Mouse (Mus musculus): ENCODE data around the gene Prelid1. TPM values are rescaled to one million over a fixed set of nuclear protein-coding genes. Genes with fewer than 3 reads are reported as not detected.

The Prelid1 gene
- polyA plus RNA-seq, 1 experiment from 2014 or later = 310 TPM

DNA sequence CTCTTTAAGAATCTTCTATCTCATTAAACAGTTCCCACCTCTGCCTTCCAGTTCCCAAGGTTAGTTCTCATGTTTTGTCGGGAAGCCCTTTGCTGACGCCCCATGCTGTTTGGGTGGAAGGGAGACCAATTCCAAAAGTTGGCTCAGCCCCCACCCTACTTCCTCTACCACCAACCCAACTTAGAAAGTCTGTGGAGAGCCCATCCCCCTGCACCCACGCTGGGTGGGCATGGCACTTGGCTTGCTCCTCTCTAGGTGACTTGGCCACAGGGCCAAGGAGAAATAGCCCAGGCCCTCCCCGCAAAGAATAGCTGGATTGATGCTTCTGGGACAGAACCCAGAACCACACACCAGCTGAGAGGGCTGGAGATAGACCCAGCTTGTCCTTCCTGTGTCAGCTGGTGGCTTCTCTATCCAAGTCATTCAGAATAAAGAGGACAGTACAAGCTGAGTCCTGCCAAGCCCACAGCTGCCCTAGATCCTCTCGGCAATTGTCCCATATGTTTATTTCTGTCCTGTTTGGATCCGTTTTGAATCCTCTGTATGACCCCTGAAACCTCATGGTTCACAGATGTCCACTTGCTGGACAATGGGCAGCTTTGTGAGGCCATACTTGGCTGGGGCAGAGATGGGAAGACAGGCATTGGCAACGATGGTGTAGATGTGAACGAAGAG, 50.8 kb downstream of the Prelid1 start:
- Histone ChIP-seq H3K27ac (no peak overlapping the region), H3K4me2 (replicated peaks) (no peak overlapping the region), H3K27me3 (peaks cover 47% of the 10 kb centered on the region), H3K9ac (replicated peaks) (no peak overlapping the region), H3K4me1 (replicated peaks) (no peaks in the 10 kb centered on the region), H3K9me3 (no peaks in the 10 kb centered on the region), H3K36me3 (no peaks in the 10 kb centered on the region), H3K4me3 (replicated peaks) (no peak overlapping the region)
- 73% methylated on average over 8 of the region's 8 CpGs for WGBS
- ATAC-seq = no peak

DNA sequence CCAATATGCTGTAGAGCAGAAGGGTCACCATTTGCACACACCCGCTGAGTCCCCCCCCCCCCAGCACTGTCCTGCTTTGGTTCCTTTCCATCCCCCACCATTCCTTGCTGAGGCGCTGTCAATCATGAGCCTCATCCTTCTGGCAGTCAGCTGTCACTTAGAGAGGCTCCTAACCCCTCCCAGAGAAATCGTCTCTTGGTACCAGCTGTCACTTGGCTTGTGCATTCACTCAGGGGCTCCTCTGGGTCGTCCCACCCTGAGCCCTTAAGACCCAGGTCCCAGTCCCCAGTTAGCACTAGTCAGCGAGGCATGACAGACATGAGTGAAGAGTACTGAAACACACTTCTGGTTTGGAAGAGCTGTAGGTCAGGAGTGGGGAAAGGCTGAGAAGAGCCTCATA, 51.4 kb downstream of the Prelid1 start:
- H3K4me1 ChIP-seq (replicated peaks) = no peaks in the 10 kb centered on the region
- H3K27ac ChIP-seq = no peak overlapping the region
- no peaks in the 10 kb centered on the region for H3K36me3 ChIP-seq
- H3K4me2 ChIP-seq (replicated peaks) = no peak overlapping the region
- H3K9ac ChIP-seq (replicated peaks) = no peak overlapping the region
- no peak overlapping the region for H3K4me3 ChIP-seq (replicated peaks)
- no peaks in the 10 kb centered on the region for H3K9me3 ChIP-seq
- WGBS = 56% methylated on average over 5 of the region's 5 CpGs
- peaks cover 51% of the 10 kb centered on the region for H3K27me3 ChIP-seq
- no peak for ATAC-seq

DNA sequence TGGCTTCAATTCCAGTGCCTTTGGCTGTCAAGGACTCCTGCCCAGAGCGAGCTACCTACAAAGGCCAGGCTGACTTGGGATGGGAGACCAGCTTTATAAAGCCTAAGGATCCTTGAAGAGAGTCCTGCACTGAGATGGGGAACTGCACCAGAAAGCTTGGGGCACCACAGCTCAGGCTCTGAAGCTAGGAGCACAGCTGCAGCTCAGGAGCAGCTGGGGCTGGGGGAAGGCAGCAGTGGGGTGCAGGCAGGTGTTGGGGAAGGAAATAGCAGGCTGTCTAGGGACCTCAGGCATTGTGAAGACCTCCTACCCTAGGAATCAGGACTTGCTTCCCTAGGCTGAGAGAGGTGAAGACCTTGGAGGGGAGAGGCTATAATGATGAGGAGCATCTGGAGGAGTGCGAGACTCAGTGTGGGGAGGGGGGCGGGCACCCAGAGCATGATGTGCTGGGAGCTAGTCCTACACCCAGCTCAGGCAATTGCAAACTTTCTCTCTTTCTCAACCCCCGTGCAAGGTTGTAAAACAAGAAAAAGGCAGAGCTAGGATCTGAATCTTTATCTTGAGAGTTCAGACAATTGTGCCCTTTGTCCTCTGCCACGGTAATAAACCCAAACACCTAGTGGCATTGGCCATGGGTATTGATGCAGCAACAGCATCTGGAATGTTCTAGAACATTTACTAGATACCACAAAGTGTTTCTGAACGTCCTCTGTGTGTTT, 54.1 kb downstream of the Prelid1 start:
- 68% methylated on average over 6 of the region's 6 CpGs for WGBS
- Histone ChIP-seq H3K4me1 (replicated peaks) (peaks cover 3% of the 10 kb centered on the region; the same call in 1 of the 2 replicates), H3K36me3 (no peaks in the 10 kb centered on the region)

More for the DNA sequence above, 54.1 kb downstream of the Prelid1 start:
- H3K9me3 ChIP-seq = no peaks in the 10 kb centered on the region
- no peak for ATAC-seq
- no peak overlapping the region for H3K4me3 ChIP-seq (replicated peaks)
- H3K27ac ChIP-seq = no peak overlapping the region
- H3K27me3 ChIP-seq = peaks cover 63% of the 10 kb centered on the region
- no peak overlapping the region for H3K4me2 ChIP-seq (replicated peaks)
- no peak overlapping the region for H3K9ac ChIP-seq (replicated peaks)

Other genes with a start within 250 kb of the Prelid1 start
- gene Uimc1, start 220.2 kb upstream of the Prelid1 start, polyA plus RNA-seq (2015; fragmentation: Nextera tagmentation; extraction: Ambion mirVana) = 21.6 and 23.1 TPM in 2 replicates
- gene Zfp346, start 215.2 kb upstream of the Prelid1 start, polyA plus RNA-seq (2015; fragmentation: Nextera tagmentation; extraction: Ambion mirVana) = 26.6 and 27.5 TPM in 2 replicates
- not detected in 2 replicates for gene Gm17617, start 187.0 kb upstream of the Prelid1 start, polyA plus RNA-seq (2015; fragmentation: Nextera tagmentation; extraction: Ambion mirVana)
- gene Fgfr4, start 167.9 kb upstream of the Prelid1 start, polyA plus RNA-seq (2015; fragmentation: Nextera tagmentation; extraction: Ambion mirVana) = 0.30 and 0.47 TPM in 2 replicates
- 75.1 and 81.5 TPM in 2 replicates for gene Nsd1, start 110.7 kb upstream of the Prelid1 start, polyA plus RNA-seq (2015; fragmentation: Nextera tagmentation; extraction: Ambion mirVana)
- gene Rab24, start 1.4 kb downstream of the Prelid1 start, polyA plus RNA-seq (2015; fragmentation: Nextera tagmentation; extraction: Ambion mirVana) = 99.5 and 108 TPM in 2 replicates
- 18.4 and 19.9 TPM in 2 replicates for gene Mxd3, start 9.3 kb downstream of the Prelid1 start, polyA plus RNA-seq (2015; fragmentation: Nextera tagmentation; extraction: Ambion mirVana)
- gene Lman2, start 42.3 kb downstream of the Prelid1 start, polyA plus RNA-seq (2015; fragmentation: Nextera tagmentation; extraction: Ambion mirVana) = 61.6 and 62.6 TPM in 2 replicates
- gene Rgs14, start 49.2 kb downstream of the Prelid1 start, polyA plus RNA-seq (2015; fragmentation: Nextera tagmentation; extraction: Ambion mirVana) = 0.14 and 0.39 TPM in 2 replicates
- not detected in 2 replicates for gene Slc34a1, start 77.7 kb downstream of the Prelid1 start, polyA plus RNA-seq (2015; fragmentation: Nextera tagmentation; extraction: Ambion mirVana)
- gene Pfn3, start 94.7 kb downstream of the Prelid1 start, polyA plus RNA-seq (2015; fragmentation: Nextera tagmentation; extraction: Ambion mirVana) = not detected in 2 replicates
- not detected in 2 replicates for gene F12, start 106.3 kb downstream of the Prelid1 start, polyA plus RNA-seq (2015; fragmentation: Nextera tagmentation; extraction: Ambion mirVana)
- 26.8 and 35.7 TPM in 2 replicates for gene Grk6, start 124.6 kb downstream of the Prelid1 start, polyA plus RNA-seq (2015; fragmentation: Nextera tagmentation; extraction: Ambion mirVana)
- gene Prr7, start 143.8 kb downstream of the Prelid1 start, polyA plus RNA-seq (2015; fragmentation: Nextera tagmentation; extraction: Ambion mirVana) = 2.3 and 2.8 TPM in 2 replicates
- 655 and 674 TPM in 2 replicates for gene Dbn1, start 167.6 kb downstream of the Prelid1 start, polyA plus RNA-seq (2015; fragmentation: Nextera tagmentation; extraction: Ambion mirVana)
- 145 and 159 TPM in 2 replicates for gene Pdlim7, start 193.2 kb downstream of the Prelid1 start, polyA plus RNA-seq (2015; fragmentation: Nextera tagmentation; extraction: Ambion mirVana)
- gene Dok3, start 208.8 kb downstream of the Prelid1 start, polyA plus RNA-seq (2015; fragmentation: Nextera tagmentation; extraction: Ambion mirVana) = 4.3 and 4.7 TPM in 2 replicates
- gene Ddx41, start 216.2 kb downstream of the Prelid1 start, polyA plus RNA-seq (2015; fragmentation: Nextera tagmentation; extraction: Ambion mirVana) = 60.2 and 66.6 TPM in 2 replicates

Data from midbrain, embryonic 13.5 days (tissue).